Mouse (Mus musculus): ENCODE measurements at regions not wholly inside any gene's neighbourhood (a gene's known extent, or its start where the extent isn't known, plus 50 kb on each side); places are given as distances from the start of the nearest gene placed in this dataset.

DNA sequence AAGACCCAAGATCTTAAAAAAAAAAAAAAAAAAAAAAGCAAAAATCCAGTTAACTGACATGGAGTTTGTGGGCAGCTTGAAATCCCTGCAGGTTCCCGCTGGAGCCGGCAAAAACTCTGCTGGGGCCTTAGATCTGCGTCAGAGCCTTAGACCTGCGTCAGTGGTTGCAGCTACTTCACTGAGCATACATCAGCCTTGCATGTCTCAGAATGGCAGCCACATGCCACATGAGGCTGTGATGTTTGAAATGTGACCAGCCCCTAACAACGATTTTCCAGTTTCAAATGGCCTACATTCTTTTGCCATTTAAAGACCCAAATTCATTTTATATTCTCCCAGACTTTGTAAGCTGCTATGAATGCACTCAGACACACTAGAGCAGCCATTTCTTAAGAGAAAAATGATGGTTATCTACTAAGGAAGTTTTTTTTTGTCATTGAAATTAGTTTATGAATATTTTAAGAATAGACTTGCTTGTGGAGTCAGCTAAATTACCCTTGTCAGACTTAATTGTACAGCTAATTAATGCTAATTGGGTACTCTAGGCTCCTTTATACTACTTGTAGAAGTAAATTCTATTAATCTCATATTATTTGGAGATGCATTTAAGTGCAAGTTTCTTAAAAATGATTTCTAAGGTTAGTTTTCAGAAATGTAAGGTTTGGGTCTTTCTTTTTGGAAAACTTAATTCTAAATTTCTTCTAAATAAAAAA lies 70.8 kb downstream of the Toporsl start:
- Histone ChIP-seq H3K27ac (replicated peaks) (no peak overlapping the region), H3K4me3 (no peak overlapping the region), H3K27me3 (replicated peaks) (no peaks in the 10 kb centered on the region), H3K9me3 (no peaks in the 10 kb centered on the region), H3K9ac (no peak overlapping the region), H3K4me2 (no peak overlapping the region), H3K4me1 (no peaks in the 10 kb centered on the region), H3K36me3 (no peaks in the 10 kb centered on the region)
- no peak for ATAC-seq (ENCODE audit: extremely low read depth, insufficient number of reproducible peaks, low FRiP score, low TSS enrichment)
- WGBS, result 74% methylated on average over 5 of the region's 5 CpGs

DNA sequence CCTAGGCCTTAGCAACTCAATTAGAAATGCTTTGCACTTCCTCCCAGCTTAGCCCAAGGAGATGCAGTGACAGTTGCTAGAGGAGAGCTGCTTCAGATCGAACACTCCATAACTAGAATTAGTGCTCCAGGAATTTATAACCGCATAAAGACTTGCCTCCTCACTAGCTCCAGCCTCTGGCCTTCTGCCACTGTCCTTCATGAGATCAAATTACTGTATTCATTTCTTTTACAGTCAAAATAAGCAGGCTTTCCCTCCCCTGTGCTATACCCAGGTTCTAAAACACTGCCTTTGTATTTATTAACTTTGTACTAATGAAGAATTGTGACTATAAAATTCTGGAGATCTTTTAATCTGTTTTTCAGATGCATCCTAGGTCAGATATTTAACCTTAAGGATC lies 104.8 kb upstream of the Olfr275 start:
- ATAC-seq (ENCODE audit: extremely low read depth, insufficient number of reproducible peaks, low FRiP score, low TSS enrichment), result no peak

DNA sequence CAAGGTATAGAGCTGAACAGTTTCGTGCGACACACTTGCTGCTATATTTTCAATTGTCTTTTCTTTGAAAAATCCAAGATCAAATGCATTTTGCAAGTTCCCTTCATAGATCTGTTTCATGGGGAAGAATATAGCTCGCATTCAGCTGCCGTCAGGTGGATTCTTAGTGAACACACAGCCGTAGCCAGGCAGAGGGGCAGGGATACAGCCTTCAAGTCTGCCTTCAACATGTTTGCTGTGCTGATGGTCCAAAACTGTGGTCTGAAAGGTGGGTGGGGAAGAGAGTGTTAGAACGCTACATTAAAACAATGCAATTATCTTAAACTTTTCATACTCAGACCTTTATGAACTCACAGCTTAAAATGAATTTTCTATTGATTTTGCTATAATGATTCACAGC lies 88.2 kb upstream of the Olfr275 start:
- Histone ChIP-seq H3K4me2 (peak overlapping the region; percentile 40), H3K4me1 (no peaks in the 10 kb centered on the region), H3K9ac (no peak overlapping the region), H3K9me3 (no peaks in the 10 kb centered on the region), H3K27me3 (replicated peaks) (no peaks in the 10 kb centered on the region), H3K27ac (replicated peaks) (no peak overlapping the region), H3K4me3 (no peak overlapping the region), H3K36me3 (no peaks in the 10 kb centered on the region)
- no peak for ATAC-seq (ENCODE audit: extremely low read depth, insufficient number of reproducible peaks, low FRiP score, low TSS enrichment)
- WGBS, result 63% methylated on average over 6 of the region's 6 CpGs

More for the DNA sequence above, 104.8 kb upstream of the Olfr275 start:
- Histone ChIP-seq H3K9me3 (no peaks in the 10 kb centered on the region), H3K9ac (no peak overlapping the region), H3K36me3 (no peaks in the 10 kb centered on the region), H3K27ac (replicated peaks) (no peak overlapping the region), H3K4me3 (no peak overlapping the region), H3K4me2 (no peak overlapping the region), H3K4me1 (peaks cover 13% of the 10 kb centered on the region; the same call in 1 of the 2 replicates), H3K27me3 (replicated peaks) (no peaks in the 10 kb centered on the region)
- WGBS, result 45% methylated on average over 2 of the region's 2 CpGs

DNA sequence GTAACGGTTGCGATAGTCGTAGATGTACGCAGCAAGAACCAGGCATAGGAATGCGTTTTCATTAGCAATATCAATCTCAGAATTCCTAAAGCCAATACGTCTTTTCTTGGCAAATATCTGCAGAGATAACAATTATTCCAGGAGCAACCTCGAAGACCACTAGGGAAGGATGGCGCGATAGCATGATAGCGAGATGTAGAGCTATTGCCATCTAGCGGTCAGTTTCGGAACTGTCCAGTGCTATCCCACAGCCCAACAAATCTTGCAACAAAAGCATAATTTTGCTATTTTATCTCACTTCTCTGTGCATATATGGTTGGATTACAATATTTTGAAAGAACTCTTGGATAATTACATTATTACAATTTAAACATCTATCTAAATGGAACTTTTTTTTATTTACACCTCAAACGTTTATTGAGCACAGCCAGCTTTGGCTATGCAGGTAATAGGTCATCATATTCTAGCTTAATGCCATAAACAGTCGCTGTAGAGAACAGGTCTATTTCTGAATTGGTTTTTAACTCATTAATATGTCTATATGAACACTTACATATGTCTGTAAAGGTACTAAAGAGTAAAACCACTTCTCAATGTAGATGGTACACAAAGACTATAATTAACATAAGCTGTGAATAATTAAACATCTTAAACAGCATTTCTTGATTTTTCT lies 87.6 kb upstream of the Olfr275 start:
- H3K4me1 ChIP-seq, result no peaks in the 10 kb centered on the region
- ATAC-seq (ENCODE audit: extremely low read depth, insufficient number of reproducible peaks, low FRiP score, low TSS enrichment), result no peak
- H3K4me3 ChIP-seq, result no peak overlapping the region
- H3K36me3 ChIP-seq, result no peaks in the 10 kb centered on the region
- H3K9me3 ChIP-seq, result no peaks in the 10 kb centered on the region
- H3K27me3 ChIP-seq (replicated peaks), result no peaks in the 10 kb centered on the region
- no peak overlapping the region for H3K27ac ChIP-seq (replicated peaks)
- peak overlapping the region; percentile 40 for H3K4me2 ChIP-seq
- WGBS, result 19% methylated on average over 14 of the region's 14 CpGs
- H3K9ac ChIP-seq, result no peak overlapping the region

DNA sequence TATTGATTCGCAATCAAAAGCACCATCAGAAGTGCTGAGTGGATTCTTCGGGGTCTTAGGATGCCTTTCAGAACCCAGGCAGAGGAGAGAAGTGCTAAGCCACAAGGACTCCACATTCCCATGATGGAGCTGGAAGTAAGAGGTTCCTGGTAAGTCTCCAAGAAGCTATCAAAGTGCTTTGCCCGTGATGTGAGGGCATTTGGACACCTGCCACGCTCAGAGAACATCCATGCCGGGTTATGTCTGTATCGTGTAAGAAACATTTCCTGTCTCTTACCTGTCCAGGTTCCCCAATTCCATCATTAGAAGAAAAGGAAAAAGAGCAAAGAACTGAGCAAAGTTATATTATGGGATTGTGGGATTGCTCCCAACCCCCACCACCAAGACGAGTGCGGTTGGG lies 81.3 kb upstream of the Olfr275 start:
- 42% methylated on average over 8 of the region's 8 CpGs for WGBS
- no peak overlapping the region for H3K9ac ChIP-seq
- no peak overlapping the region for H3K4me2 ChIP-seq
- peaks cover 7% of the 10 kb centered on the region for H3K4me1 ChIP-seq
- no peak overlapping the region for H3K4me3 ChIP-seq
- no peaks in the 10 kb centered on the region for H3K27me3 ChIP-seq (replicated peaks)
- no peaks in the 10 kb centered on the region for H3K36me3 ChIP-seq
- no peaks in the 10 kb centered on the region for H3K9me3 ChIP-seq
- ATAC-seq (ENCODE audit: extremely low read depth, insufficient number of reproducible peaks, low FRiP score, low TSS enrichment), result no peak
- no peak overlapping the region for H3K27ac ChIP-seq (replicated peaks)

DNA sequence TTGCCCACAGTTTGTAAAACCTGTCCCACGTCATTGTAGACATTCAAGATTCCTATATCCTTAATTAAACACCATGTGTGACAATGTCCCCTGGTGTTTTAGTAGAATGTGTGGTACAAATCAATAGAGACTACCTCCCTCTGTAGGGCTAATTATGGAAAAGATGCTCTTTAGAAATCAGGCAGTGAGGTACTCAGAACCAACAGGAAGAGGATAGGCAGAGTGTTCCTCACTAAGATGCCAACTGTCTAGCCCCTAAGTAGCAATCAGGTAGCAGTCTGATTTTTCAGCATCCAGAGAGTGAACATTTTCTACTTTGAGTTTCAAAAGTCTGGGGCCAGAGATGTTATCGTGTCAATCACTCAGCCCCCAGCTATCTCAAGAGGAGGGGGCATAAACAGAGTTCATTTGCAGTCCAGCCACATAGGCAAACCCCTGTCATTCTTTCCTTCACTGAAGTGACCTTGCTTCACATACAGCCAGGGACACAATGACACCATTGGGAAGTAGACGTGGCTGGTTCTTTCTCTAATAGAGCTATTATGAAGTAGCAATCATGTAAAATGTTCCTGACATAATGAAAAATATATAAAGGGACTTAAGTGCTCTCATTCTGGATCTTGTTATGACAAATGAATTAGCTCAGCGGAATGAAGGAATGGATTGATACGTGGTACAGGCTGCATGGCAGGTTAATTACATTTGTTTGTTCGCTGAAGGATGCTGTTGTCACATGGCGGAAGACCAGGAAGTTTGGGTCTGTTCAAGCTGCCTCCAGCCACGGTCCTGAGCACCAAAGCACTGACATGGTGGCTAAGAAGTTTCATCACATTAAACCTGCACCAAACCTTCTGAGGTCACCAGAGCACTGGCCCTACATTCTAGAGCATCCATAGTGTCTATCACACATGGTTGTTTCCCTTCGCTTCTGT lies 74.6 kb upstream of the Olfr275 start:
- no peaks in the 10 kb centered on the region for H3K4me1 ChIP-seq
- no peaks in the 10 kb centered on the region for H3K36me3 ChIP-seq
- no peak for ATAC-seq (ENCODE audit: extremely low read depth, insufficient number of reproducible peaks, low FRiP score, low TSS enrichment)
- no peak overlapping the region for H3K4me3 ChIP-seq
- H3K27ac ChIP-seq (replicated peaks), result no peak overlapping the region
- no peaks in the 10 kb centered on the region for H3K27me3 ChIP-seq (replicated peaks)
- no peak overlapping the region for H3K9ac ChIP-seq
- H3K9me3 ChIP-seq, result no peaks in the 10 kb centered on the region
- WGBS, result 73% methylated on average over 9 of the region's 9 CpGs
- no peak overlapping the region for H3K4me2 ChIP-seq

DNA sequence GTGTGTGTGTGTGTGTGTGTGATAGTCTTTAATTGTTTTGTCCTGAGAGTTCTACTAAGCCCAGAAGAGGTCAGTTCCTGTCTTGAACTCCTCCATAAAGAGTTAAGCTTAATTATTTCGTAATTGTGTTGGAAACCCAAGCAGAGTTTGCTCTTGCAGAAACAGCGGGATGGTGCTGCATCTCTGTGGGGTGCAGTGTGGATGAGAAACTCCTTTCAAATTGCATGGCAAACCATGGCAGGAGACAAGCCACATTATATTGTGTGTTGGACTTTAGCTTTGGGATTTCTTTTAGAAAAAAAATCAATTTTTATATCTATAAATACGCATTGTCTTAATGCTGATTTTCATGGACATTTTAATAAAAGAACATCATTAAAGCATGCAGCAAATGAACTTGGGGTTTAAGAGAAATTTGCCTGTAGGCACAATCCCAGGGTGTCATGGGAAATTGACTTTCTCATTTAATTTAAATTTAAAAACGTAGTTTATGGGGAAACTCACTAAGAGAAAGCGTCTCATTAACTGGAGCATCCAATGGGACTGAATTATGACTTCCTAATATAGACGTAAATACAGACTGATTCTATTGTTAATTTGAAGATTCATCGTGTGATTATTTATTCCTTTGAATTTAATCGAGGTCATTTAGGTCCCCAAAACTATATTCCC lies 61.4 kb upstream of the Olfr275 start:
- H3K27ac ChIP-seq (replicated peaks), result no peak overlapping the region
- H3K27me3 ChIP-seq (replicated peaks), result no peaks in the 10 kb centered on the region
- no peak for ATAC-seq (ENCODE audit: extremely low read depth, insufficient number of reproducible peaks, low FRiP score, low TSS enrichment)
- no peak overlapping the region for H3K4me3 ChIP-seq
- H3K4me1 ChIP-seq, result no peaks in the 10 kb centered on the region
- H3K4me2 ChIP-seq, result no peak overlapping the region
- H3K9me3 ChIP-seq, result no peaks in the 10 kb centered on the region
- 71% methylated on average over 8 of the region's 8 CpGs for WGBS
- H3K9ac ChIP-seq, result no peak overlapping the region
- no peaks in the 10 kb centered on the region for H3K36me3 ChIP-seq
